Mouse (Mus musculus) heart, adult 11 months (tissue): Measurements from ENCODE around the gene Tspan8.
A peak's percentile ranks its signal among the peaks of the same experiment; 100 is the strongest.

Source experiments
- DNase-seq: peaks from one replicate; pipeline ENCODE4 v3.0.0; 2022

The Tspan8 gene

DNA sequence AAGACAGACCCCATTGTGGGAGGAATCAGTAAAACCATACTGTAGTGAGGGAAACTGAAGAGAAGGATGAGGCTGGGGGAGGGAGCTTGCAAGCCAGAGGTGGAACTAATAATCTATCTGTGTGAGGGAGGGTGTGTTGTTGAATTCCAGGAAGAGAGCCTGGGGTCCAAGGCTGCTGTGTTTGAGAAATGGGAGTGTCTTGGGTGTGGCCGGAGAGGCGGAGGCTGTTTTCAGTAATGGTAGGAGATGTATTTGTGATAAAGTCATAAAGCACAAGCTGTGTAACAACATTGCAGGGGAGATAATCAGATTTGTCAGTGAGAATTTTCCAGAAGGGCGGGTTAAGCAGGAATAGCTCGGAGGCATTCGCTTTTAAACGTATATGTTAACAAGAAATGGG lies 17.4 kb downstream of the Tspan8 start:
- DNase-seq: no peak

DNA sequence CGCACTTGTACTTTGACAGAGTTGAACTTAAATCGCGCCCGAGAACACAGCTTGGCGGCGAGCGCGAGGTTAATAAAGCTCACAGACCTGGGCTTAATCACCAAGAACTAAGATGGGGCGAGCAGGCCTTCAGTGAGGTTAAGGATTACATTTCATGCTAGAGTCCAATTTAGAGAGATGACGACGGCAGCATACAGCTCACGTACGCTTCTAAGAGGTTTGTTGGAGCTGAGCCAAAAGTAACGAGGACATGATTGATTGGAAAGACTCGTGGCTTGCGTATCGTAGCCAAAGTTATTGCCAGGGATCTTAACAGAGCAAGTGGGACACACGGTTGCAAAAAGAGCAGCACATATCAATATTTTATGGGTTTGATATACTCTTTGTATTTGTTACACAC lies 30.3 kb downstream of the Tspan8 start:
- no peak for DNase-seq

DNA sequence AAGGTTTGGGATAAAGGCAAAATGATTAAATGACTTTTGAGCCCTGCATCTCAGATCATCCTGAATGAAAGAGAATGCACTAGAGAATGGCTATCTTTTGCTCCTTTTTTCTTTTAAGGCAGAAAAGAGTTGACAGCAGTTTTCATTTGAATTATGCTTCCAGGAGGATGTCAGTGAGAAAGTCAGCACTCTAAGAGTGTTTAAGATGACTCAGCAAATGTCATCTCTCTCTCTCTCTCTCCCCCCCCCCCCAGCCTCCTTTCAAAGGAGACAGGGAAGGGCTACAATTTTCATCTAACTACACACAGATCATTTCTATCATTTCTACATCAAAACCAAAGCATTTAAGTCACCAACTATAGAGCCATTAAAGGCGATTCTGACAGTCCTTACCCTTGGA lies 31.9 kb downstream of the Tspan8 start:
- DNase-seq: no peak

DNA sequence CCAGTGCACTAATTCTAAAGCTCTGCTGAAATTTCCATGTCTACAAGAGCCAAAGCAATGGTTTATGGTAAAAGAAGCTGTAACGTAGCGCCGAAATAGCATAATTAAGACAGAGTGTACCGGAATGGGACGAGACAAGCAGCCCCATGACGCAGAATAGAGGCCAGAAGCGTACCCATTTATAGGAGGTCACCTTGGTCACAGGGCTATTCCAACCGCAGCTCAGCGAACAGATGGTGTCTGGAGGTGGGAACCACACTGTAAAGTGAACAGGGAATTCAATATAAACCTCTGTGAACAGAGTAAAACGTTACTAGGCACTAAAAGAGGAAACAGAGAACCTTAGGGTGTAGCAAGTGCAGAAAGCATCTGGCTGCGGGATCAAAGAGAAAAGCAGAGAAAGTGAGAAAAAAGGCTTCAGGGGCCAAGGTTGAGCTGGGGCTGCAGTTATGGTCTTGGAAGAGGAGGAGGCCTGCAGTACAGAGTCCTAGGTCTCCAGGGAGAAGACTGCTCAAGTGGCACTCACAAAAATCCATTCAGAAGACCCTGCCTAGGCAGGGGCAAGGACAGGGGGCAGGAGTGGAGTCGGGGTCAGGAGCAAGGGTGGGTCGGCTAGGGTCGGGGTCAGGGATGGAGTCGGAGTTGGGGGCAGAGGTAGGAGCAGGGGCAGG lies 43.7 kb downstream of the Tspan8 start:
- DNase-seq: no peak

DNA sequence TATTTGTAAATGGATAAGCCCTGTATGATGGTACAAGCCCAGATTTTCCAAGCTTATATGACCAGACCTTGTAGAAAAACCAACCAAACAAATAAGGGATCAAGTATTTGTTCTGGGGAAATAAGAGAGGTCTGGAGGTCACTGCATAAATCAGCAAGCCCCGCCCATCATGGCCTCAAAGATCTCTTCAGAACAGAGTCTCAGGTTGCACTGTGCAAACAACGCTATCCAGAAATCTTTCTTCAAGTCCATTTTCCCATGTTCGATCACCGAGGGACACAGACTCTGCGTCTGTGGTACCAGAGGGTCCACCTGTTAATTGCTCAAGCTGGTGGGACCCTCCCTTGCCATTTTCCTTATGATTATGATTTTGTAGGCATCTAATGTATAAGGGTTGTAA lies 45.3 kb downstream of the Tspan8 start:
- DNase-seq: no peak

DNA sequence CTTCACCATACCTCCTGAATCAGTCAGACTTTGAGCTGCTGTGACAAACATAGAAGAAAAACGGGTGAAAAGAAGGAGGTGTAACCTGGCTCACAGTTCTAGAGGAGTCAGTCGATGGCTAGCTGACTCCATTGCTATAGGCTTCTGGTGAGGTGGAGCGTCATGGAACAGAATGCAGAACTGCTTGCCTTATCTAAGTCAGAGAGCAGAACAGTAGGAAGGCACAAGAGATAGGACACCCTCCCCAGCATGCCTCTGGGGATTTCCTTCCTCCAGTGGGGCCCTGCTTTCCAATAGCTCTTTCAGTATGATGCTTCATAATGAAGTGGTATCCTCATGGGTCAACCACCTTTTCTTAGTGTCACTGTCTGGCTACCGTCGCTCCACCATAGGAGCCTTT lies 66.1 kb downstream of the Tspan8 start:
- peak; percentile 57 for DNase-seq

DNA sequence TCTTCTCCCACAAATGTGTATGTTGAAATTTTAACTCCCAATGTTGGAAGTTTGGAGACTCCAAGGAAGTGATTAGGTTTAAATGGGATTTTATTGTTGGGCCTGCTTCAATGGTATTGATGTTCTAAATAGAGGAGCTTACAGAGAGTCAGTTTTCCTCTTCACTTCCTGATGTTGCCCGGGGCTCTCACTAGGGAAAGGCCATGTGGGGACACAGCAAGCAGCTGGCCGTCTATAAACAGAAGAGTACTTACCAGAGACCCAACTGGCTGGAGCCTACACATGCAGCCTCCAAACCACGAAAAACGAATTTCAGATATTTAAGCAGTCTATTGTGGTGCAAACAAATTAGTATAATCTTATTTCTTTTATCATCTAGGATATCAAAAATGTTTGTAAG lies 75.3 kb downstream of the Tspan8 start:
- peak; percentile 88 for DNase-seq

DNA sequence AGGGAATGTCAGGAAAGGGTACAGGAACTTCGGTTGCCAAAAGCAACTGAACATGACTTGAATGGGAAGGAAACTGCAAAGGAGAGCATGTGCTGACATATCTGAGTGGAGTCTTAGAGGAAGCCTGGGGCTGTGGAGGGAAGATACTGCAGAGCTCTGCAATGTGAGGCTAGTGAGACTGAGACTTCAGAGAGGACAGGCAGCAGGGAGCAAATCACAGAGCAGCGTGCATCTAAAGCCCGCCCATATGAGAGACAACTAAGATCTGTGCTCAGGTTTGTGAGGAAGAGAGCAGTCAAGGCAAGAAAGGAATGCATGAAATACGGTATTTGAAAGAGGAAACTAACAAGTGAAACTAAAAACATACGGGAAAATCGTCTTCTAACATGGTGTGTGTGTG lies 76.3 kb downstream of the Tspan8 start:
- peak; percentile 90 for DNase-seq

DNA sequence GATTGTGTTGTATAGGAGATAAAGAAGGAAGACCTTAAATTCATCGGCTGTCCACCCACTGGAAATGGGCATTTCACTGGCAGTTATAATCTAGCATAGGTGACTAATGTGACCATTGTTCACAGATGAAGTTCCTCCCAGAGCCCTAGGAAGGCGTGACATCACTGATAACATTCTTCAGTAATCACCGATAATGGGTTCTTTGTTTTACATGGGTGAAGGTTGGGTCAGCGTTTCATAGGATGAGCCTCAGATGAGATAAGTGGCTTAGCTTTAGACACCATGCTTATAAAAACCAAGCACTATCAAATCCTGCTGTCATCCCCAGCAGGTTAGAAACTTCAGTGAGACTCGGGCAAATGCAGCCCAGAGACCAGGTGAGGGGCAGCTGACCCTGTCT lies 77.4 kb downstream of the Tspan8 start:
- DNase-seq: no peak

DNA sequence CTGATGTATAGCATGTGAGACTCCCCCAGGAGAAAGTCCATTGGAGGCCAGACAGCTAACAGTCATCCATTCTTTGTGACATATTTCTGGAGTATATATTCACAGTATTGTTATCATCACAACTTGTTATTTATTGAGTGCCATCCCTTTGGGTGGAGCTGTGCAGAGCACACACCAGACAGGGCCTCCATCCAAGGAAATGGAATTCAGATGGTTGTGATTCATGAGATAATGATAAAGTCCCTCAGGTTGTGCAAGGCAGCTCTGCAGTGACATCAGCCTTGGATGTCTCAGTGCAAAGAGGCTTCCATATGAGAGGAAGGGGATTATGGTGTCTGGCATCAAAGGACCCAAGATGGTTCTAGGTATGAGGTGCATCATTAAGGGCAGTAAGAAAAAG lies 80.1 kb downstream of the Tspan8 start:
- DNase-seq: no peak

DNA sequence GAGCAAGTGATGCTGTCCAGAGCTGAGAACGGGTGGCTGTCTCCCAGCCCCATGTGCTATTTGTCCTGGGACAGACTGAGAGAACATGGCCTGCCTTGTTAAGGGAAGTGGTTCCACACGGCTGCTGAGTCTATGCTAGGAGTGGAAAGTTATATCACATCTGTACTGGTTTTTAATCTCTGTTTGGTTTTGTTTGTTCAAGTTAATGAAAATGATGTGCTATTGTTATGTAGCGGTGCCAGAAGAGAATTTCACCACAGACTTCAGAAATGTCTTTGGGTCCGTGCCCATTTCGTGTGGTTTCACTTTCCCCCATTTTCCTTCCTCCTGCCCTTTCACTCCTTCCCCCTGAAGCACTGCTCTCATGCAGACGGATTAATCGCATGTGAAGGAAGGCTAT lies 80.6 kb downstream of the Tspan8 start:
- peak; percentile 94 for DNase-seq
